Mouse (Mus musculus): ENCODE results near the gene Lrrc28. TPM values are rescaled to one million over a fixed set of nuclear protein-coding genes. Genes with fewer than 3 reads are reported as not detected.

Gene Lrrc28
- polyA plus RNA-seq, 1 experiment from 2014 or later = 10.4 TPM

DNA sequence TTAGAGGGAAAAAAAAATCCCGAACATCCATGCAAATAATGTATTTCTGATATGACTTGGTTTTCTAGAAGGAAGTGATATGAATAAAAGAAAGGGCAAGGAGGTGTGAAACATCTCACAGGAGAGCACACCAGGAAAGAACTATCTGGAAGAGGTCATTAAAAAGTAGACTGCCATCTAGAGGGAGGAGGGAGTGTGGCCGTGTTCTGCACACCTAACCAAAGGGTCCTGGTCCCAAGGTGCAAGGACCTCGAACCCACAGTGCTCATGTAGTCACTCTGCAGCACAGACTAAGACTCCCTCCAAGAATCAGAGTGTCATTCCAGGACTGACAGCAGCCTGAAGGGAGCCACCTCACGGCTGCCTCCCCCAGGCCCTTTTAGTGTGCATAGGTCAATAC, 124.1 kb downstream of the Lrrc28 start:
- ATAC-seq = no peak
- Histone ChIP-seq H3K36me3 (no peaks in the 10 kb centered on the region), H3K4me3 (replicated peaks) (no peak overlapping the region), H3K9ac (no peak overlapping the region), H3K9me3 (no peaks in the 10 kb centered on the region), H3K27me3 (replicated peaks) (no peaks in the 10 kb centered on the region), H3K4me2 (replicated peaks) (no peak overlapping the region), H3K4me1 (replicated peaks) (no peaks in the 10 kb centered on the region), H3K27ac (no peak overlapping the region)
- WGBS = 82% methylated on average over 4 of the region's 4 CpGs

DNA sequence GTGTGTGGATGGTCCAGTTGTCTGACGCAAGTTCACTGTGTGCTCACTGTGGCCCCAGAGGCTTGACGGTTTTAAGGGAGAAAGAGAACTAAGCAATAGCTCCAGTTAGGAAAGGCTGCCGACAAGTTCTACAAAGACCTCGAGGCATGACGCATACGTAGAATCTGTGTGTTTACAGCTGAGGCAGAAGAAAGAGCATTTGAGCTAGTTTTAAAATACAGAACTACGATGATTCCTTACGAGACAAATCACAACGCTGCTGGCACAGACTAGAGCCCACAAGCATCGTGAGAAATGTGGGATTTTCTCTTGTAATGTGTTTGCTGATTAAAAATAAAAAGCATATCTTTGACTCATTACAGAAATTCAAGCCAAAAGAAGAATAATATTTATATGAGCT, 125.1 kb downstream of the Lrrc28 start:
- no peaks in the 10 kb centered on the region for H3K36me3 ChIP-seq
- no peaks in the 10 kb centered on the region for H3K27me3 ChIP-seq (replicated peaks)
- WGBS = 78% methylated on average over 10 of the region's 10 CpGs
- H3K9me3 ChIP-seq = no peaks in the 10 kb centered on the region
- H3K27ac ChIP-seq = no peak overlapping the region
- H3K9ac ChIP-seq = no peak overlapping the region
- H3K4me1 ChIP-seq (replicated peaks) = peaks cover 2% of the 10 kb centered on the region
- no peak overlapping the region for H3K4me3 ChIP-seq (replicated peaks)
- H3K4me2 ChIP-seq (replicated peaks) = no peak overlapping the region
- no peak for ATAC-seq

DNA sequence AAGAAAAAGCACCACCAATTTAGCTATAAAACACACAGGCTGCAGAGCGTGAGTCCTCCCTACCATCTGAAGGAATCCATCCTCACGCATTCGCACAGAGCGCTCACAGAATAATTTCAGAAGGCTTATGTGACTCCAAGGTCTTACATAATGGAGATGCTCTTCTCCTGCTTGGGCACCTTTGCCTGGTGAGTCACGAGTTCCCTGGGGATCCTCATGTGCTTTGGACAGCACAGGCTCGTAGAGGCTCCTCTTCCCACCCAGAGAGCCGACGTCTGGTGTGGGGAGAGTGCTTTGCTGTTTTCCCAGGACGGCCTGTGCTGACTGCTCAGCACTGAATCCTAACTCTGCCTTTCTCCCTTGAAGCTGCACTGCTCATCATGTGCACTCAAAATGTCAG, 129.4 kb downstream of the Lrrc28 start:
- Histone ChIP-seq H3K9ac (no peak overlapping the region), H3K4me2 (replicated peaks) (no peak overlapping the region), H3K27me3 (replicated peaks) (no peaks in the 10 kb centered on the region), H3K4me1 (replicated peaks) (peaks cover 4% of the 10 kb centered on the region), H3K9me3 (no peaks in the 10 kb centered on the region), H3K4me3 (replicated peaks) (no peak overlapping the region), H3K27ac (no peak overlapping the region), H3K36me3 (no peaks in the 10 kb centered on the region)
- 88% methylated on average over 9 of the region's 9 CpGs for WGBS
- ATAC-seq = no peak

DNA sequence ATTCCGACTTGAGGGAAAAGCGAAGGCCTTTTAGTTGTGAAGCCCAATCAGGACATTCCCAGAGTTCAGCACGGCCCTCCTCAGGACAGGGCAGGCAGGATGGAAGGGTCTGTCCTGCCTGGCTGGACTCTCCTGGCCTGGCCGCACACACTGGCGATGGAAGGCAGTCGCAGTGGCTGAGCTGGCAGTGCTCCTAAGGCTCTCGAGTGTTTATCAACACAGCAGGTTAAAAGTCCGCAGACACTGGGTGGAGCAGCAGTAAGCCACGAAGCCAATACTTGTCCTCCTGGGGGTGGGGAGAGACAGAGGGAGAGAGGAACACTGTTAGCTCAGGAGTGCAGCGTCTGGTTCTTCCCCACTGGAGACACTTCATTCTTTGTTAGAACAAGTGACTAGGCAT, 130.2 kb downstream of the Lrrc28 start:
- no peaks in the 10 kb centered on the region for H3K36me3 ChIP-seq
- no peak overlapping the region for H3K27ac ChIP-seq
- H3K9ac ChIP-seq = no peak overlapping the region
- WGBS = 28% methylated on average over 10 of the region's 10 CpGs
- no peaks in the 10 kb centered on the region for H3K27me3 ChIP-seq (replicated peaks)
- H3K4me1 ChIP-seq (replicated peaks) = peaks cover 4% of the 10 kb centered on the region
- H3K4me2 ChIP-seq (replicated peaks) = no peak overlapping the region; the same call in 1 of the 2 replicates
- H3K4me3 ChIP-seq (replicated peaks) = no peak overlapping the region
- no peaks in the 10 kb centered on the region for H3K9me3 ChIP-seq
- ATAC-seq = peak; percentile 77

DNA sequence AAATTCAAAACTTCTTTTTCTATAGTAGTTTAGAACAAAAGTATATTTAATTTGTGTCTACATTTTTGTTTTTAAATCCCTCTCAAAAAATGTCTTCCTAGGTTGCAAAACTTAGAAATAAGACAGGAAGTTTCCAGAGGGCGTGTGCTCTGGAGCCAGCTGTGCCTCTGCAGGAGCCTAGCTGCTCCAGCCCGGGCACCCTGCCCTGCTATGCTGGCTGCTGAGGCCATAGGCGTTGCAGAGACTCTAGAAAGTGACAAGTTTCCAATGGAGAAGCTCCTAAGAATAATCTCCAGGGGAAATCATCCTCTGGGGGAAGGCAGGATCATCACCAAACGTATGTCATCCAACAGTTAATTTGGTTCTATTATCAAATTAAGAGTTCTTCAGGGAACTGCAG, 130.7 kb downstream of the Lrrc28 start:
- Histone ChIP-seq H3K4me1 (replicated peaks) (peaks cover 4% of the 10 kb centered on the region), H3K27ac (no peak overlapping the region), H3K4me2 (replicated peaks) (no peak overlapping the region), H3K36me3 (no peaks in the 10 kb centered on the region), H3K4me3 (replicated peaks) (no peak overlapping the region), H3K9ac (no peak overlapping the region), H3K9me3 (no peaks in the 10 kb centered on the region), H3K27me3 (replicated peaks) (no peaks in the 10 kb centered on the region)
- ATAC-seq = no peak
- WGBS = 63% methylated on average over 4 of the region's 4 CpGs

DNA sequence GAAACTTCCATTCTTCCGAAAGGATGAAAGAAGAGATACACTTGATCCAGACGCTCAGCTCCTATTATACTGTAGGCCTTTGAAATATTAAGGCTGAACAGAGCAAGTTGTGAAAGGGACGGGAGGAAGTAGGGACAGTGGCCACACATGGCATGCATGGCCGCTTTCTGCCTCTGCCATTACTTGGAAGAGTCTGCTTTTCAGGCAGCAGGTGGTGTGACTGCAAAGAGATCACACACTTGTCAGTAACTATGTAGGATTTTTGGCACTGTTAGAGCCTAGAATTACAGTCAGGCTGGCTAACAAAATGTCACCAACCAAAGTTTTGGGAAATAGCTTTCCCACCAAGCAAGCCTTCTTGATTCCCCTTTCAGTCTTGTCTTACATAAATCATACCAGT, 131.4 kb downstream of the Lrrc28 start:
- no peak overlapping the region for H3K4me2 ChIP-seq (replicated peaks)
- H3K27ac ChIP-seq = no peak overlapping the region
- no peak overlapping the region for H3K4me3 ChIP-seq (replicated peaks)
- no peaks in the 10 kb centered on the region for H3K9me3 ChIP-seq
- H3K9ac ChIP-seq = no peak overlapping the region
- 80% methylated on average over 4 of the region's 4 CpGs for WGBS
- no peak for ATAC-seq
- peaks cover 4% of the 10 kb centered on the region for H3K4me1 ChIP-seq (replicated peaks)
- H3K27me3 ChIP-seq (replicated peaks) = no peaks in the 10 kb centered on the region
- no peaks in the 10 kb centered on the region for H3K36me3 ChIP-seq

DNA sequence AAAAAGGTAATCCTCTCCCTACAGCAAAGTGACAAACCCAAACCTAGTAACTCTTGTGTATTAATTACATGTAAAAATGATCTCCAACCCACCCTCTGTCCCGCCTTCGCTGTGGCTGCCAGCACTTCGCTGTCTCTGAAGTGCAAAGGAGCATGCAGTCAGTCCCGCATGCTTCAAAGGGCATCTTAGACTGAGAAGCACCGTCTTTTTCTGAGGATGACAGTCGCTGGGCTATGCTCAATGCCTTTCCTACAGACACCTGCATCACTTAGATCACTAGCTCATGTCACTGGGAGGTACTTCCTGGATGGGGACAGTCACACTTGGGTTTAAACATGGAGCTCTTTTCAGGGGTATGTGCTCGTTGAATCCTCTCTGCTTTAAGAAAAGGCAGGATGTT, 133.5 kb downstream of the Lrrc28 start:
- WGBS = 83% methylated on average over 7 of the region's 7 CpGs

DNA sequence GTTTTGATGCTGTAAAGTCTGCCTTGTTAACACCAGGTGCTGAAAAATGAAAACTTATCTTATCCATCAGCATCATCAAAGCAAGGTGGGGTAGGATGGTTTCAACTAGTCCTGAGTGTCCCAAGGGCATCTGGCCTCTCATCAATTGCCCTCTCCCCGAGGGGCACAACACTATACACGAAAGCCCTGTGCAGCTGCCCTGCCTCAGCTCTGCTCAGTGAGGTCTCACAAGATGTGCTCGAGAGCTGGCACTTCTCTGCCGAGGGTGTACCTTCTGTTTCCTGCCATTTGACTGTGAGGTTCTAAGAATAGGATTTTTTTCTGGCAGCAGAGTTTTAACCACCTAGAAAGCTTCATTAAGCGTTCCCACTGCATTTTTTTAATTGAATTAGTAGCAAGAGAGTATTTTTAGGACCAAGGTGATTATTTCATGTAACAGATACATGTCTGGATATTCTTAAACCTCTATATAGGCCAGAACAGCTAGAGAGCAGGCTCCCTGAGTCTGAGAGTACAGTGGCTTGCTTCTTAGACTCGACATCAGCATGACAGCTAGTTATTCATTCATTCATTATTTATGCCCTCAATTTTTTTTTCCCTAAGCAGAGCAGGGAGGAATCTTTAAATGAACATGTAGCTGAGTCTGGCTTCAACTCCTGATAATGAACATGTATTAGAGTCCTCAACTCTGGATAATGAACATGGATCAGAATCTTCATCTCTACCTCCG, 141.6 kb downstream of the Lrrc28 start:
- Histone ChIP-seq H3K4me1 (replicated peaks) (no peaks in the 10 kb centered on the region), H3K9ac (no peak overlapping the region), H3K9me3 (no peaks in the 10 kb centered on the region), H3K4me2 (replicated peaks) (no peak overlapping the region), H3K36me3 (no peaks in the 10 kb centered on the region), H3K27me3 (replicated peaks) (no peaks in the 10 kb centered on the region), H3K27ac (no peak overlapping the region), H3K4me3 (replicated peaks) (no peak overlapping the region)
- ATAC-seq = no peak
- WGBS = 49% methylated on average over 7 of the region's 7 CpGs

More for the DNA sequence above, 133.5 kb downstream of the Lrrc28 start:
- Histone ChIP-seq H3K27ac (no peak overlapping the region), H3K4me1 (replicated peaks) (peaks cover 4% of the 10 kb centered on the region), H3K9ac (no peak overlapping the region), H3K9me3 (no peaks in the 10 kb centered on the region), H3K4me2 (replicated peaks) (no peak overlapping the region), H3K4me3 (replicated peaks) (no peak overlapping the region), H3K36me3 (no peaks in the 10 kb centered on the region), H3K27me3 (replicated peaks) (no peaks in the 10 kb centered on the region)
- no peak for ATAC-seq

DNA sequence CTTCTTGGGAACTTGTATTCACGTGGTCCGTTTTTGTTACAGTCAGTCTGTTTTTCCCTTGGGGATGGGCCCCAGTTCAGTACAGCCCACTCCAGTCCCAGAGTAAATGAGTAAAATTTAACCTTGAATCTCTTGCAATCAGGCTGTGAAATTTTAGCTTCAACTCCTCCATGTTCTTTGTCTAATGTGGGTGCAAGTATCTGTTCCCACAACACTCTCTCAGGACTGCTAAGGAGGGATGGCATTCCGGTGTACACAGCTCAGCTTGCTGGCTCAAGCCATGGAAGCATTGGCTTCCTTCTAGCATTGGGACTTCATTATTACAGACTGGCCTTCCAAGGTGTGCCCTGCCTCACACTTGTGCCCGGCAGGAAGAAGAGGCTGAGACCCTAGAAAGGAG, 142.4 kb downstream of the Lrrc28 start:
- Histone ChIP-seq H3K9me3 (no peaks in the 10 kb centered on the region), H3K27ac (no peak overlapping the region), H3K4me3 (replicated peaks) (no peak overlapping the region), H3K9ac (no peak overlapping the region), H3K36me3 (no peaks in the 10 kb centered on the region), H3K4me1 (replicated peaks) (no peaks in the 10 kb centered on the region), H3K4me2 (replicated peaks) (no peak overlapping the region), H3K27me3 (replicated peaks) (no peaks in the 10 kb centered on the region)
- 54% methylated on average over 4 of the region's 4 CpGs for WGBS
- no peak for ATAC-seq

DNA sequence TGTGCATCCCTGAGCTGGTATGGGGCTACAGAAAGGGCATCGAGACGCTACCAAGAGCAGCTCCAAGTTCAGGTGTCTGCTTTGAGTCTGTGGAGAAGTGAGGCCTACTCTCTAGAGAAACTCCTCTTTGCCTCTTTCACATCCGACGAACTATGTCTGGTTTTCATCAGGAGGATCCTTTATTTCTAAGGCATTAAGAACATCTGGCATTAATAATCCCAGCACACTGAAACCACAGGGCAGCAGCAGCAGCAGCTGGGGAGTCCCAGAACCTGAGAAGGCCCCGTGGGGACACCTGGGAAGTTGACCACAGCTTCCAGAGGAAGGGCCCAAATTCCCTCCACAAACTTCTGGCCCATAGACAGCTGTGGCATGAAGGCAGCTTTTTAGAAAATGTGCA, 144.2 kb downstream of the Lrrc28 start:
- no peak overlapping the region for H3K4me3 ChIP-seq (replicated peaks)
- no peaks in the 10 kb centered on the region for H3K9me3 ChIP-seq
- H3K27me3 ChIP-seq (replicated peaks) = no peaks in the 10 kb centered on the region
- H3K9ac ChIP-seq = no peak overlapping the region
- no peak overlapping the region for H3K4me2 ChIP-seq (replicated peaks)
- no peak overlapping the region for H3K27ac ChIP-seq
- no peak for ATAC-seq
- H3K36me3 ChIP-seq = no peaks in the 10 kb centered on the region
- no peaks in the 10 kb centered on the region for H3K4me1 ChIP-seq (replicated peaks)
- WGBS = 53% methylated on average over 5 of the region's 5 CpGs

DNA sequence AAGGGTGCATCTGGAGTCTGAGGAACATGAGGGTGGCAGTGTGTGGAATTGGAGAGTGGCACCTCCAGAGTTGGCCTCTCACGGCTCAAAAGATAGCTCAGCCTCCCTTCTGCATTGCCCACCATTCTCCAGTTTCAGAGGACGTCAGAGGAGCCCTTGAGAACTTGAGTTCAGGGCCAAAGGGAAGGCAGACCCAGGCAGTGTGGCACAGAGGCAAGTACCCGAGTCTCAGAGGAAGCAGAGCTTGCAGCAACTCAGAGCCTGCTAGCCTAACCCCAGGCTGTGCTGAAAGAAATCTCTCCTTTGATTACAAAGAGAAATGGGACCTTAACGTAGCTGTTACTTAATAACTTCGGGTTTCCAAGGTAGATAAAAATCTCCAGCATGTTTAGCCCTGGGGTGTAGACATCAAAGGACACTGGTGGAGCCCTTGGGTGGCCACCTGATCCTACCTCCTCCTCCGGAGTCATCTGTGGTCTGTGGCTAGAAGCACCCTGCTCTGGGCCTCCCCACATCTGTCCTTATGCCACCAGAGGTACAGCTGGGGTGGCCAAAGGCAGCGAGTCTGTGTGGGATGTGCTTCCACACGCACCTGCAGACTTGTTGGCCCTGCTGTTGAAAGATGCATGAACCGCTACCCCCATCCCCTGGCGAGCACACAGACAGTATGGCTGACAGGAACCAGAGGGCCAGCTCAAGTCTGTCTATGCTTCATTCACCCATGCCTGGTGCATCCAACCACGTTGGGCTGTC, 144.8 kb downstream of the Lrrc28 start:
- Histone ChIP-seq H3K9ac (no peak overlapping the region), H3K27me3 (replicated peaks) (no peaks in the 10 kb centered on the region), H3K4me2 (replicated peaks) (no peak overlapping the region), H3K27ac (no peak overlapping the region), H3K9me3 (no peaks in the 10 kb centered on the region), H3K4me3 (replicated peaks) (no peak overlapping the region), H3K36me3 (no peaks in the 10 kb centered on the region), H3K4me1 (replicated peaks) (no peaks in the 10 kb centered on the region)
- WGBS = 66% methylated on average over 11 of the region's 11 CpGs
- no peak for ATAC-seq

DNA sequence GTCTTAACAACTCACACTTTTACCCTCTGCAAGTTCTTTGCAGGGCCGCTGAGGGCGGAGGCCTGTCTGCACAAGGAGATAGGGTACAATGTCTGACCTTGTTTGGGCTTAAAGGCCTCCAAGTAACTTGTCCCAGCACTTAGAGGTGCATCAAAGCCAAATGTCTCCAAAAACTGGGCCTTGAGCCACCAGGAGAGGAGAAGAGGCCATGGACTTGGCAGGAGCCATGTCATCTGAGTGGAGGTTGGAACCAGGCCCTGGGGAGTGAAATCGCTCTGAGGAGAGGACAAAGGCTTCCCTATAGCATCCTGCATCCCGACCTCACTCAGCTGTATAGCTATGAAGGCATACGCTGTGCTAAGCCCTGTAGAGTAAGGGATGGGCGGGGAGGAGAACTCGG, 145.6 kb downstream of the Lrrc28 start:
- H3K4me2 ChIP-seq (replicated peaks) = no peak overlapping the region
- H3K36me3 ChIP-seq = no peaks in the 10 kb centered on the region
- 82% methylated on average over 7 of the region's 7 CpGs for WGBS
- no peaks in the 10 kb centered on the region for H3K4me1 ChIP-seq (replicated peaks)
- H3K9me3 ChIP-seq = no peaks in the 10 kb centered on the region
- H3K27me3 ChIP-seq (replicated peaks) = no peaks in the 10 kb centered on the region
- ATAC-seq = no peak
- H3K27ac ChIP-seq = no peak overlapping the region
- no peak overlapping the region for H3K9ac ChIP-seq
- no peak overlapping the region for H3K4me3 ChIP-seq (replicated peaks)
